7 mouse cellular contexts compared by ENCODE assay signal in the genomic region with DNA sequence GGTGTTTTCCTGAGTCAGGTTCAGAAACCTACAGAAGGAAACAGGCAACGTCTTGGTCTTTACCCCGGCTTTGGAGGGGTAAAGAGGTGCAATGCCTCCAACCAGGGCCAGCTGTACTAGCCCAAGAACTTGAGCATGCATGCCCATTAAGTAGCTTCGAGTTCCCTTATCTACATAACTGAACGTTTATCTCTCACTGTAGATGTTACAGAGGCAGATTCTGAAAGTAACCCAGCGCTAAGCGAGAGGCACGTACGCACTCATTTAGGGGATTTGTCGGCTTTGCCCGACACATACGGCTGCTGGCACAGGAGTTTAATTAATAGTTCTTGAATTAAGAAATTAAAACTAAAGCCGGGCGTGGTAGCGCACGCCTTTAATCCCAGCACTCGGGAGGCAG. TPM values are rescaled to one million over a fixed set of nuclear protein-coding genes. Genes with fewer than 3 reads are reported as not detected.
DNase-seq lines count a peak whose midpoint lies in the region; ATAC-seq and TF ChIP-seq lines count a peak whose summit lies in the region.

No protein-coding gene starts in this region.

- no peaks in the 10 kb centered on the region for H3K27me3 ChIP-seq in testis, adult 2 months (ENCODE audit: control insufficient read depth, insufficient read depth, low read length)
- no peaks in the 10 kb centered on the region for H3K27me3 ChIP-seq in embryonic facial prominence, embryonic 14.5 days (replicated peaks; ENCODE audit: control insufficient read depth, insufficient read depth, low read length)
- H3K27me3 ChIP-seq in limb, embryonic 15.5 days = no peaks in the 10 kb centered on the region
- H3K27me3 ChIP-seq in stomach, embryonic 15.5 days (replicated peaks) = no peaks in the 10 kb centered on the region

- H3K4me1 ChIP-seq in testis, adult 2 months (ENCODE audit: control insufficient read depth, insufficient read depth, low read length) = peaks cover 13% of the 10 kb centered on the region
- peaks cover 11% of the 10 kb centered on the region; the same call in 1 of the 2 replicates for H3K4me1 ChIP-seq in embryonic facial prominence, embryonic 14.5 days (ENCODE audit: control insufficient read depth, insufficient read depth, low read length)
- H3K4me1 ChIP-seq in limb, embryonic 15.5 days = peaks cover 22% of the 10 kb centered on the region
- peaks cover 13% of the 10 kb centered on the region for H3K4me1 ChIP-seq in stomach, embryonic 15.5 days

- H3K9ac ChIP-seq in embryonic facial prominence, embryonic 14.5 days (ENCODE audit: low read depth, low read length) = peak overlapping the region; percentile 72
- peak overlapping the region; percentile 61; the same call in 1 of the 2 replicates for H3K9ac ChIP-seq in limb, embryonic 15.5 days
- H3K9ac ChIP-seq in stomach, embryonic 15.5 days = peak overlapping the region; percentile 4; the same call in 1 of the 2 replicates

- 30% methylated on average over 16 of the region's 16 CpGs for WGBS in embryonic facial prominence, embryonic 14.5 days
- 20% methylated on average over 16 of the region's 16 CpGs for WGBS in limb, embryonic 15.5 days
- WGBS in stomach, embryonic 15.5 days = 17% methylated on average over 16 of the region's 16 CpGs

- no peaks in the 10 kb centered on the region for H3K36me3 ChIP-seq in testis, adult 2 months (ENCODE audit: control insufficient read depth, insufficient read depth, low read length)
- no peaks in the 10 kb centered on the region for H3K36me3 ChIP-seq in embryonic facial prominence, embryonic 14.5 days (ENCODE audit: control insufficient read depth, insufficient read depth, low read length)
- H3K36me3 ChIP-seq in limb, embryonic 15.5 days = no peaks in the 10 kb centered on the region
- no peaks in the 10 kb centered on the region for H3K36me3 ChIP-seq in stomach, embryonic 15.5 days

- no peak for TF ChIP-seq POLR2A in testis, adult 2 months (IDR thresholded peaks at IDR 0.05; ENCODE audit: control insufficient read depth, low read depth, low read length)

- peak overlapping the region; percentile 55 for H3K4me2 ChIP-seq in embryonic facial prominence, embryonic 14.5 days (ENCODE audit: low read depth, low read length)
- H3K4me2 ChIP-seq in limb, embryonic 15.5 days = peak overlapping the region; percentile 69
- peak overlapping the region; percentile 68 for H3K4me2 ChIP-seq in stomach, embryonic 15.5 days

- no peak for DNase-seq in testis, postnatal 14 days (ENCODE audit: low spot score)
- no peak for DNase-seq in embryonic facial prominence, embryonic 14.5 days (ENCODE audit: low spot score)
- no peak for DNase-seq in gastrocnemius, postnatal 14 days
- no peak for DNase-seq in adipocyte (ENCODE audit: low spot score)

- no peak for TF ChIP-seq CTCF in testis, adult 2 months (IDR thresholded peaks at IDR 0.05; ENCODE audit: control insufficient read depth, insufficient read depth, insufficient replicate concordance, low read depth, low read length)

- peak overlapping the region; percentile 81 for H3K4me3 ChIP-seq in testis, adult 2 months (ENCODE audit: control insufficient read depth, low read depth, low read length)
- peak overlapping the region; percentile 59 for H3K4me3 ChIP-seq in embryonic facial prominence, embryonic 14.5 days (ENCODE audit: low read depth, low read length)
- peak overlapping the region; percentile 70 for H3K4me3 ChIP-seq in limb, embryonic 15.5 days
- peak overlapping the region; percentile 59 for H3K4me3 ChIP-seq in stomach, embryonic 15.5 days (replicated peaks)

- H3K27ac ChIP-seq in testis, adult 2 months (ENCODE audit: control insufficient read depth, insufficient read depth, low read depth, low read length) = 0 out of 2 replicates have a peak overlapping the region, but pooled peaks have one; percentile 32
- H3K27ac ChIP-seq in embryonic facial prominence, embryonic 14.5 days (replicated peaks; ENCODE audit: low read depth, low read length) = peak overlapping the region; percentile 82
- peak overlapping the region; percentile 94 for H3K27ac ChIP-seq in limb, embryonic 15.5 days
- 0 out of 2 replicates have a peak overlapping the region, but pooled peaks have one; percentile 89 for H3K27ac ChIP-seq in stomach, embryonic 15.5 days

- intact Hi-C loops in gastrocnemius, postnatal 14 days (cut with DNase I; ENCODE audit: low total_unique reads) = no loop called here

- ATAC-seq in embryonic facial prominence, embryonic 14.5 days (ENCODE audit: low read depth) = no peak
- ATAC-seq in limb, embryonic 15.5 days (ENCODE audit: insufficient number of reproducible peaks, low FRiP score, low TSS enrichment, low read depth) = no peak
- no peak for ATAC-seq in stomach, embryonic 15.5 days (ENCODE audit: insufficient read depth, low FRiP score, low read depth)

- H3K9me3 ChIP-seq in embryonic facial prominence, embryonic 14.5 days (ENCODE audit: control insufficient read depth, low read length) = no peaks in the 10 kb centered on the region
- H3K9me3 ChIP-seq in limb, embryonic 15.5 days = no peaks in the 10 kb centered on the region
- H3K9me3 ChIP-seq in stomach, embryonic 15.5 days = no peaks in the 10 kb centered on the region

RNA-seq across cellular contexts. Expression of a gene that starts 0.6 kb away (rescaled TPM):
- polyA plus RNA-seq in testis, adult 2 months (2012; rRNA removed) = 104 and 118 TPM in 2 replicates
- 40.1 and 42.2 TPM in 2 replicates for polyA plus RNA-seq in embryonic facial prominence, embryonic 14.5 days (2014; fragmentation: Nextera tagmentation; extraction: Ambion mirVana)
- polyA plus RNA-seq in limb, embryonic 15.5 days (2015; fragmentation: Nextera tagmentation; extraction: Ambion mirVana) = 52.5 and 53.8 TPM in 2 replicates
- 42.8 and 46.3 TPM in 2 replicates for polyA plus RNA-seq in stomach, embryonic 15.5 days (2015; fragmentation: Nextera tagmentation; extraction: Ambion mirVana)
- total RNA-seq in gastrocnemius, postnatal 14 days (2021) = 10 to 100 TPM; 18.4 to 20.8 TPM

RNA-seq across cellular contexts. Expression of a gene that starts 1.4 kb away (rescaled TPM):
- 57.2 and 58.2 TPM in 2 replicates for polyA plus RNA-seq in testis, adult 2 months (2012; rRNA removed)
- polyA plus RNA-seq in embryonic facial prominence, embryonic 14.5 days (2014; fragmentation: Nextera tagmentation; extraction: Ambion mirVana) = 0.06 and 0.14 TPM in 2 replicates
- polyA plus RNA-seq in limb, embryonic 15.5 days (2015; fragmentation: Nextera tagmentation; extraction: Ambion mirVana) = 0.10 and 0.18 TPM in 2 replicates
- polyA plus RNA-seq in stomach, embryonic 15.5 days (2015; fragmentation: Nextera tagmentation; extraction: Ambion mirVana) = 0.06 and 0.23 TPM in 2 replicates
- not detected for total RNA-seq in gastrocnemius, postnatal 14 days (2021)

RNA-seq across cellular contexts. Expression of a gene that starts 42.5 kb away (rescaled TPM):
- polyA plus RNA-seq in testis, adult 2 months (2012; rRNA removed) = 113 and 124 TPM in 2 replicates
- polyA plus RNA-seq in embryonic facial prominence, embryonic 14.5 days (2014; fragmentation: Nextera tagmentation; extraction: Ambion mirVana) = 115 and 130 TPM in 2 replicates
- 114 and 129 TPM in 2 replicates for polyA plus RNA-seq in limb, embryonic 15.5 days (2015; fragmentation: Nextera tagmentation; extraction: Ambion mirVana)
- 107 and 122 TPM in 2 replicates for polyA plus RNA-seq in stomach, embryonic 15.5 days (2015; fragmentation: Nextera tagmentation; extraction: Ambion mirVana)
- total RNA-seq in gastrocnemius, postnatal 14 days (2021) = 10 to 100 TPM; 34.4 to 37.2 TPM

Comparison
In these comparisons a context has a peak if more than half of its experiments do, and no peak if none do; other contexts are left out.
1. H3K27ac ChIP-seq: peak in every context shown above with its lines; median percentile 94 in limb, embryonic 15.5 days; 89 in stomach, embryonic 15.5 days; 82 in embryonic facial prominence, embryonic 14.5 days; 32 in testis, adult 2 months.
2. H3K9ac ChIP-seq: peak in every context shown above with its lines; median percentile 72 in embryonic facial prominence, embryonic 14.5 days; 61 in limb, embryonic 15.5 days; 4 in stomach, embryonic 15.5 days.
3. RNA of a gene that starts 1.4 kb away (polyA plus RNA-seq): 57.2 to 58.2 TPM in testis, adult 2 months; 0.10 to 0.18 TPM in limb, embryonic 15.5 days, 0.06 to 0.23 TPM in stomach, embryonic 15.5 days and 0.06 to 0.14 TPM in embryonic facial prominence, embryonic 14.5 days; every median in the first group is over 10 times any median in the second.
4. Peak in every context shown above with its lines, with median percentiles within 50 percentile points of each other: H3K4me3 ChIP-seq and H3K4me2 ChIP-seq.